Mouse (Mus musculus) CH12F3 (cell line): ENCODE data around the gene Rassf3.

Experiments used
- in situ Hi-C: fragments of 300-500 bp; cut with MboI; formaldehyde crosslinking; loops from 2 replicates; pipeline ENCODE4 v1.14.3; 2020; ENCODE audit warnings: low sequenced_read_pairs

Rassf3 gene

DNA sequence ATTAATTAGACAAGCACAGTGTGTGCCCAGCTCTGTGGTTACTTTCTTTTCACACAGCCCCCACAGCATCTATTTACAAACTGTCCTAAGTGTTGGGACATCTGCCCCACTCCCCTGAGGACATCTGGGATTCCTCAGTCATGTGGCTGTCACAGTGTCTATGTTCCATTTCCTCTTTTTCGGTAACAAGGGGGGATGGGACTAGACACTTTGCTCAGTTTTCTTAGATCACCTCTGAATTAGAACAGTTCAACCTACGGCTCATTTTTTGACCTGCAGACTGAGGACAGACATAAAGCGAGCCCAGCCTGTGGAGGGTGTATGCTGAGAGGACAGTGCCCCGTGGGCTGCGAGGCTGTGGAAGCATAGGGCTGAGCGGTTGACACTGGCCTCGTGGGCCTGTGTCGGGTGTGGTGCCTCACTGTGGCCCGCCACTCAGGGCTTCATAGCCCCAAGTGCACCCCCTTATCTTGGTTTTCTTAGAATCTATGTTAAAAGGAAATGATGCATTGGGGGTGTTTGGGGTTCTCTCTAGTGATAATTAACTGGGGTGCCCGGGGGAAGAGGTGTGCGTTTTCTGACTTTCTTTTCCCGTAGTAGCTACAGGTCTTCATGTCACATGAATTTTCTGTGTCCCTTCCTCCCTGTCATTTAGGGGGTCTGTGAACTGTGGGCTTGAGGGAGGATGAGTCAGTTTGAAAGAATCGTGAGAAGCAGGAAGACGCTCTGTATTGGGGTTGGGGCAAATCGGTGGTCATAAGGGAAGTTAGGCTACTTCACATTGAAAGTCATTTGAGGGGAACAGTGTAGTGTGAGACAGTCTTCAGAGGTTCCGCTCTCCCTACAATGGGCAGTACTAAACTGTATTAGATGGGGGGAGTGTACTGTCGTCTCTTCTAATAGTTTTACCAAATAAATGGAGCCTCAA lies 101.2 kb downstream of the Rassf3 start:
- in situ Hi-C loops, result no loop called here

DNA sequence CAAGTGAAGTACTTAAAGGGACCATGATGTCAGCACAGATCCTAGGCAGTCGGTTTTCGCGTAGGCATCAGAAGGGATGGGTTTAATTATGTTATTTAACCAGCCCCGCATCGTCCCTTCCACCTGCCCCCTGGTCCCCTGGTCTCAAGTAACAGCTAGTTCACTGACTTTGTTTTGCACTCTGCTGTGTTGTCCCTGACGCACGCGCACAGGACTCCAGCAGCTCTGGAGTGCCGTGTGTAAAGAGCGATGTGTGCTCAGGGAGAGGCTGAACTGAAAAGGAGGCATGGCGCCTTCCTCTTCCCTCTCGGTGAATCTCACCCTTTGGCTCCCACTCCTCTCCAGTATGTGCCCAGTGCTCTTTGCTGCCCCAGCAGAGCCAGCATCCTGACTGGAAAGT lies 102.1 kb downstream of the Rassf3 start:
- in situ Hi-C loops, result no loop called here

DNA sequence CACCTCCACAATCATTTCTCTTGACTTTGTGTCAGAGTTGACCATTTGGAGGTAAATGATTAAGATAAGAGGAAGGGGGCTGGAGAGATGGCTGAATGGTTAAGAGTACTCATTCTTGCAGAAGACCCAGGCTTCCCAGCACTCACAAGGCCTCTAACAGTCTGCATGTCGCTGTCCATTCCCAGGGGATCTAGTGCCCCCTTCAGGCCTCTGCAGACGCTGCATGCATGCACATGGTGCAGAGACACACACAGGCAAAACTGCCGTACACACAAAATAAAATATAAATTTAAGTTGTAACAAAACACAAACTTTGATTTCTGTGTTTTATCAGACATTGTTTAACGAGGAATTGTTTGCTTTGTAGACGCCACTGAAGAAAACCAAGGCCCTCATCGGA lies 105.4 kb downstream of the Rassf3 start:
- in situ Hi-C loops, result no loop called here

DNA sequence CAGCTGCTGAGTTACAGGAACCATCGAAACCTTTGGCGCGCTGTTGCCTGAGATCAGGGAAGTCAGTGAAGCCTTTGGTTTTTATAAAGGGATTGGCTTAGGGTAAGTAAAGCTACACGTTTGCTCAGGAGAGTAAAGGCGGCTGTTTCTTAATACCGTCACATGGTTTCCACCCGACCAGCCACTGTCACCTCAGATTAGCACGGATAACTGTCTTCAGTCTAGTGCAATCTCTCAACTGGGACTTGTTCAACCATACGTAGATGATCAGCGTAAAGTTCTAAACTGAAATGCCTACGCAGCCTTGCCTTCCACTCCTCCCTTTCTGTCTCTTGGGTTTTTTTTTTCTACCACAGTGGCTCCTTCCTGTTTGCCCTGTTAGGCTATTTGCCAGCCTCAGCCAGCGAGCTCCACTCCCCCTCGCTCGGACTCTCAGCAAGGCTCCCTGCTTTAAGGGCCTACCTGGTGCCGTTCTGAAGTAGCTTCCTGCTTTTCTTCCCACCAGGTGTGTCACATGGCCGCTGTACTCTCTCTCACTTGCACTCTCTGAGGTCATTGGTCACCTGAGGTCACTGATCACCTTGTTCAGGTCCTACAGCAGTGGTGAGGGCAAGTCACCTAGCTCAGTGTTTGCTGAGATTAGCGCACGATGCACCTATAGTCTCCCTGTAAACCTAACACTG lies 107.2 kb downstream of the Rassf3 start:
- in situ Hi-C loops, result no loop called here

DNA sequence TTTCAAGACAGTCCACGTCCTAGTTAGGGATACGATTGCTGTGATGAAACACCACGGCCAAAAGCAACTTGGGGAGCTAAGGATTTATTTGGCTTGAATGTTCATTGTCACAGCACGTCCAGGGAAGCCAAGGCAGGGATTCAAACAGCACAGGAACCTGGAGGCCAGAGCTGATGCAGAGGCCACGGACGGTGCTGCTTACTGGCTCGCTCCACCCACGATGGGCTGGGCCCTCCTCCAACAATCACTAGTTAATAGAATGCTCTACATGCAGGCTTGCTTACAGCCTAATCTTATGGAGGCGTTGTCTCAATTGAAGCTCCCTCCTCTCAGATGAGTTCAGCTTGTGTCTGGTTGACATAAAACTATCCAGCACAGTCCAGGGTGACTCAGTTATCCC lies 108.4 kb downstream of the Rassf3 start:
- in situ Hi-C loops, result no loop called here

DNA sequence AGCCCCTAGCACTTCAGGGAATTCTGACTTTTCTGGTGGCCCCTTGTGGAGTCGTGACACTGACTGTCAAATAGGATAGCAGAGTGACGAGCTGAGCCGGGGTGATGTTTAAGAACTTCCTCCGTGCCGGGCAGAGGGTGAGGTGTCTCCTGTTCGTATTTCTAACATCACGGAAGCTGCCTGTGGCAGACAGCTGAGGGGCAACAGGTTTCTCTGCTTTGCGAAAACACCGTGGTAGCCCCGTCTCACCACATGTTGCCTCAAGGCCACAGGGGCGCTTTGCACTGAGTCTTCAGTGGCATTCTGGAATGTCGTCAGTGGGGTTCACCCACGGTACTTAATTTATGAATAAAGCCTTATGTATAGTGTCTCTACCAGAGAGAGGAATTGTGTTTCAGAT lies 108.9 kb downstream of the Rassf3 start:
- in situ Hi-C loops, result no loop called here

DNA sequence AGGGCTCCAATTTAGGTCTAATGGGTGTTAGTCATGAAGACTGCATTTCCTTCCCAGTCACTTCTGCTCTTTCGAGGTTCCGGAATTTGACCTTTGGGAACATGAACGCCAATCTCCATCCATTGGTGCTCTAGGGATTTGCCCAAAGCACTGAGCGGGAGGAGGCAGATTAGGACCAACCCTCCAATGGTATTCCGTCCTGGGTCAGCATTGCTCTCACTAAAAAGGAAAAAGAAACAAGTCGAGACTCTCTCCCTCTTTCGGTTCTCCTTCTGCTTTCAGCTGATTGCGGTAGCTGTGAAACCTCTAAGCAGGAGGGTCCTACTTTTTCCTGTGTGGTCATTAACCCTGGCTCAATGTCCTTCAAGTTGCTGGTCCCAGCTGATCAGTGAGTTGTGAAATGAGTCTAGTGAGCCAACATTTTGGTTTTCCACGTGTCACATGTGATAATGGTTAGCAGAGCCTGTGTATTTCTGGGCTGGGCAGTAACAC lies 110.3 kb downstream of the Rassf3 start:
- in situ Hi-C loops, result no loop called here

DNA sequence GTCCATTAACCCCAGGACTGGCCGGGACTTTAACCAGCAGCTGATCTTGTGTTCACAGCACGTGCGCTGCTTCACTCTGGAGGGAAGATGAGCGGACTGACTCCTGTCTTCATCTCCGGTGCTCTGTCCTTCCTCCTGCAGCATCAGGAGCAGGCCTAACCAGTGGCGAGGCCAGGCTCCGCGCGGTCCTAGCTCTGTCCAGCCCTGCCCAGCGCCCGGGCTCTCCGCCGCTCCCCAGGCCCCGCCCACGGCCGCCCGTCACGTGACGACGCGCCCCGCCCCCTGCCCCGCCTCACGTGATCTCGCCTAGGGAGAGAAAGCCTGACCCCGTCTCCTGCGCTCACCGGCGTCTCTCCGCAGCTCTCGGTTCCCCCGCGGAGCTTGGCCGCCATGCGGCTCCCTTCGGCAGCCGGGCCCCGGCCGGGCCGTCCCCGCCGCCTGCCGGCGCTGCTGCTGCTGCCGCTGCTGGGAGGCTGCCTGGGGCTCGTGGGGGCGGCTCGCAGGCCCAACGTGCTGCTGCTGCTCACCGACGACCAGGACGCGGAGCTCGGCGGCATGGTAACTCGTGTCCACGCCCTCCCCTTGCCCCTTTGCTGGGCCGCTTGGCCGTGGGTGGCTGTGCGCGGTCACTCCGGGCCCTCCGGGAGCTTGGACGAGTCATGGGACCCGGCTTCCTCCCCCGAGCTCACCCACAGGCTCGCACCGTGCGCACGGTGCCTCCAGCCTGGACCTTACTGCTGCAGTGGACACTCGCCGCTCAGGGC lies 111.2 kb downstream of the Rassf3 start, which contains the start of gene Gns:
TSS of gene Gns (plus strand) at position 290 of the 764 bp plus-strand sequence.
- in situ Hi-C loops, result no loop called here

DNA sequence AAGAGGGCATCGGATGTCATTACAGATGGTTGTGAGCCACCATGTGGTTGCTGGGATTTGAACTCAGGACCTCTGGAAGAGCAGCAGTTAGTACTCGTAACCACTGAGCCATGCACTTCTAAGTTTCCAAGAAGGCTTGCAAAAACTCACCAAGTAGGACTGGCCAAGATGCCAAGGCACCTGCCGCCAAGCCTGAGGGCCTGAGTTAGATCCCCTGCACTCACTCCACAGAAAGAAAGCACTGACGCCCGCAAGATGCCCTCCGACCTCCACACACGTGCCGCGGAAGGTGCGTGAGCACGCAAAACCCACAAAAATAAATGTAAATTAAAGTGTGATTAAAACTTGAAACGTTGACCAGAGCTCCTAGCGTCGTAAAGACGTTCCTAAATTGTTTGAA lies 111.8 kb downstream of the Rassf3 start:
- in situ Hi-C loops, result no loop called here

DNA sequence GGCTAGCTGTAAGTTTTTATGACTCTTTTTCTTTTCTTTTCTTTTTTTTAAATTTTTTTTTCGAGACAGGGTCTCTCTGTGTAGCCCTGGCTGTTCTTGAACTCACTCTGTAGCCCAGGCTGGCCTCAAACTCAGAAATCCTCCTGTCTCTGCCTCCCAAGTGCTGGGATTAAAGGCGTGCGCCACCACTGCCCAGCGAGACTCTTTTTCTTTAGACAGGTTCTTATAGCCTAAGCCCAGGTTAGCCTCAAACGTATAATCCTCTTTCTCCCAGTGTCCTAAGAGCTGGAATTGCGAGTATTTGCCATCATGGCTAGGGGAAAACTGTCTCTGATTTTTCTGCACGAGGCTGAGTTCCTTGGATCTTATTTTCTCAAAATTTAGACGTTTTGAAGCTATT lies 112.9 kb downstream of the Rassf3 start:
- in situ Hi-C loops, result no loop called here

DNA sequence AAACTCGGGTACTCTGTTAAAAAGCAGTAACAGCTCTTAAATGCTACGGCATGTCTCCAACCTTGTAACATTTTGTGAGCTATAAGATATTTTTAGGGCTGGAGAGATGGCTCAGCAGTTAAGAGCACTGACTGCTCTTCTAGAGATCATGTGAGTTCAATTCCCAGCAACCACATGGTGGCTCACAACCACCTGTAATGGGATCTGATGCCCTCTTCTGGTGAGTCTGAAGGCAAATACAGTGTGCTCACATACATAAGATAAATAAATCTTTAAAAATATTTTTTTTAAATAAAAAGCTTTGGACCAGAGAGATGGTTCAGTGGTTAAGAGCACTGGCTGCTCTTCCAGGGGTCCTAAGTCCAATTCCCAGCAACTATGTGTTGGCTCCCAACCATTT lies 115.8 kb downstream of the Rassf3 start:
- in situ Hi-C loops, result no loop called here
